Mouse (Mus musculus): Measurements from ENCODE around the gene Ttll1.
"Not testable (repeated sequence)": the region's sequence is repeated elsewhere in the genome, so short reads cannot be mapped to it uniquely, and the experiment has no call there.

The Ttll1 gene

GRCm38 (mm10) chr15:83482645-83483224, 28.0 kb downstream of the Ttll1 start:
- no peak for DNase-seq (ENCODE audit: low read depth, low spot score)

GRCm38 (mm10) chr15:83481236-83481780, 29.4 kb downstream of the Ttll1 start:
- no peak for DNase-seq (ENCODE audit: low read depth, low spot score)

DNA sequence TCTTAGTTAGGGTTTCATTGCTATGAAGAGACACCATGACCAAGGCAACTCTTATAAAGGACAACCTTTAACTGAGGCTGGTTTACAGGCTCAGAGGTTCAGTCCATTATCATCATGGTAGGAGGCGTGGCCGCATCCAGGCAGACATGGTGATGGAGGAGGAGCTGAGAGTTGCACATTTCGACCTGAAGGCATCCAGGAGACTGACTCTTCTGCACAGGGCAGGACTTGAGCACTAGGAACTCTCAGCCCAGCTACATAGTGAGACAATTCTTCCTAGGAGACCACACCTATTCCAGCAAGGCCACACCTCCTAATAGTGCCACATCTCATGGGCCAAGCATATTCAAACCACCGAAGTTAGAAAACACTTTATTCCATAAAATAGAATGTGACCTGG, 30.9 kb downstream of the Ttll1 start:
- DNase-seq (ENCODE audit: low read depth, low spot score) = no peak

GRCm38 (mm10) chr15:83478096-83478495, 32.6 kb downstream of the Ttll1 start:
- no peak for DNase-seq (ENCODE audit: low read depth, low spot score)

GRCm38 (mm10) chr15:83476593-83477273, 34.0 kb downstream of the Ttll1 start:
- DNase-seq (ENCODE audit: low read depth, low spot score) = no peak

- no peak for DNase-seq (ENCODE audit: low read depth, low spot score)
These were observed 36.2 kb downstream of the Ttll1 start for GRCm38 (mm10) chr15:83474466-83474836.

- no peak for DNase-seq (ENCODE audit: low read depth, low spot score)
These were observed 36.7 kb downstream of the Ttll1 start for GRCm38 (mm10) chr15:83473832-83474465.

DNA sequence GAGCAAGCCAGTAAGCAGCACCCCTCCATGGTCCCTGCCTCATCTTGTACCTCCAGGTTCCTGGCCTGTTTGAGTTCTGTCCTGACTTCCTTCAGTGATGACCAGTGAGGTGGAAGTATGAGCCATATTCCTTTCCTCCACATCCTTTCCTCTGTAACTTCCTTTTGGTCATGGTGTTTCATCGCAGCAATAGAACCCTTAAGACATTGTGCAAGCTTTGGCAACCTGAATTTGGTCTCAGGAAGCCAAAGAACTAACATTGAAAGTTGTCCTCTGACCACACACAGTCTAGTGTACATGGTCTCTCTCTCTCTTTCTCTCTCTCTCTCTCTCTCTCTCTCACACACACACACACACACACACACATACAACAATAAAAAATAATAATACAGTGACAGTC, 37.4 kb downstream of the Ttll1 start:
- no peak for DNase-seq (ENCODE audit: low read depth, low spot score)

- no peak for DNase-seq (ENCODE audit: low read depth, low spot score)
These were observed 39.2 kb downstream of the Ttll1 start for GRCm38 (mm10) chr15:83471476-83471875.

DNA sequence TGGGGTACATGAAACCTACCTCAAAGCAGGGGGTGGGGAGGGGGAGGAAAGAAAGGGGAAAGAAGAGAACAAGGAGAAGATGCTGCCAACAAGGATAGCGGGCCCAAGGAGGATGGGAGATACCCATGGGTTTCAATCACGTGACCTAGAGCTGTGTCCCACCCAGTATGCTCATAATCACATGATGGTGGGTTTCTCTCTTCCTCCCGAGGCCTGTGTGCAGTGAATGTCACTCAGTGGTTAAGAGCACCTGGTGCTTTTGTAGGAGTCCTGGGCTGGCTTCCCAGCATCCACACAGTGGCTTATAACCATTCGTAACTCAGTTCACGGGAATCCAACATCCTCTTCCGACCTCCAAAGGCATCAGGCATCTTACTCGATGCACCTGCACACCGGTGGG, 40.2 kb downstream of the Ttll1 start:
- no peak for DNase-seq (ENCODE audit: low read depth, low spot score)

- DNase-seq (ENCODE audit: low read depth, low spot score) = no peak
These were observed 41.3 kb downstream of the Ttll1 start for GRCm38 (mm10) chr15:83469279-83469821.

DNA sequence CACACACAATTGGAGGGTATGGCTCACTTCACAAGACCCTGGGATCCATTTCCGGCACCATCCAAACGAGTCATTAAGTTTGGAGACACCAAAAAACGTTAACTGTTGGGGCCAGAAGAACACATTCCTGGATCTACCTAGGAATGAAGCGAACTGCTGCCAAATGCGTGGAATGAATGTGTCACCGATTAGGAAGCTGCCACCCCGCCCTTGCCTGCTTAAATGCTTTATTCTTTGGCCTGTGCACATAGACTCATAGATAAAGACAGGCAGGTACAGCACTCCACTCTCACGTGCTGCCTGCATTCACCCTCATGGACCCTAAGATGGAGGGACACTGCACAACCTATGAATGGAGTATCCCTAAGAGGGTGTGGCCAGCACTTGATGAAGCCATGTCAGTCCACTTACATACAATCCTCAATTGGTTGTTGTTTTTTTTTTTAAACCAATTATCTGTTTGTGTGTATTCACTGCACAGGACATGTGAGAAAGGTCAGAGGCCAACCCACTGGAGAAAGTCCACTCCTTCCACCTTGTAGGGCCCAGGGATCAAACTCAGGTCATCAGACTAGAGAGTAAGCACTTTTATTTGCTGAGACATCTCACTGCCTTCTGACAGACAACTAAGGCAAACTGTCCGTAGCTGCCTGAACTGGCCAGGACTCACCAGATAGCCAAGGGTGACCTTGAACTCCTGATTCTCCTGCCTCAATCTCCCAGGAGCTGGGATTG, 43.3 kb downstream of the Ttll1 start:
- no peak for DNase-seq (ENCODE audit: low read depth, low spot score)

DNA sequence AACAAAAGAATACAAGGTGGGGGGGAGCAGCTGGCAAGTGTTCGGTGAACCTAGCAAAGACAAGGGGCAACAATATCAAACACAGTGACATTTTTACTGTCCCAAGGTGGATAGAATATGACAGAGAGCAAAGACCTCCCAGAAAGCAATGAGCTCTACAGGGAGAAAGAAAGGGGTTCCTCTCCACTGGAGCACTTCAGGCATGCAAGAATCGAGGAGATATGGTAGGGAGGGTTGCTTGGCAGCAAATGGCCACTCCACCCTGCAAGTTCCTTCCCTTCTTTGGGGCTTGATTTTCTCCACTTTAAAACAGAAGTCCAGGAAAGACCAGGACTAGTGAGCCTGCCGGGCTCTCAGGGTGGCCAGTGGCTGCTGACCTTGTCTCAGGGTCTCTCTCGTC, 44.4 kb downstream of the Ttll1 start:
- no peak for DNase-seq (ENCODE audit: low read depth, low spot score)

DNA sequence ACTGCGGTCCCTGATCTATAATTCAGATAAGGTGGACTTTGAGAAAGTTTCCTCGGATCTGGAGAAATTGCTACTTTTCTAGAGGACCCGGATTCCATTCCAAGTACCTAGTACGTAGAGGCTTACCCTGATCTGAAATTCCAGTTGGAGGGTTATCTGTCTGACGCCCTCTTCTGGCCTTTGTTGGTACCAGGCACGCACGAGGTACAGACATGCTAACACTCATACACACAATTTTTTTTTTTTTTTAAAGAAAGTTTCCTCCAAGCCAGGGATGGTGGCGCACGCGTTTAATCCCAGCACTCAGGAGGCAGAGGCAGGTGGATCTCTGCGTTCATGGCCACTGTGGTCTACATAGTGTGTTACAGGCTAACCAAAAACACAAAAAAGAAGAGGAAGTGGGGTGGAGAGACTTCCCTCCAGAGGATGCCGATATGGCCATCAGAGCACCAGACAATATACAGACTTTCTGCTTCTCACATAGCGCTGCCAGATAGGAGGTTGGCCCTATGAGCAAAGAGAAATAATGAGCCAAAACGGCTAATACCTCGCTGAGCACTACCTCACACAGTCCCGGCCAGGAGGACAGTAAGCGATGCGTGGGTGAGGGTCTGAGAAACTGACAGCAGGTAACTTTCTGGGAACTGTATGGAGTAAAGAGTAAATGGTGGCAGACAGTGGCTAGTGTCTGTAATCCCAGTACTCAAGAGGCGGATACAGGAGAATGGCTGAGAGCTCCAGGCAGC, 45.6 kb downstream of the Ttll1 start:
- DNase-seq (ENCODE audit: low read depth, low spot score) = no peak

DNA sequence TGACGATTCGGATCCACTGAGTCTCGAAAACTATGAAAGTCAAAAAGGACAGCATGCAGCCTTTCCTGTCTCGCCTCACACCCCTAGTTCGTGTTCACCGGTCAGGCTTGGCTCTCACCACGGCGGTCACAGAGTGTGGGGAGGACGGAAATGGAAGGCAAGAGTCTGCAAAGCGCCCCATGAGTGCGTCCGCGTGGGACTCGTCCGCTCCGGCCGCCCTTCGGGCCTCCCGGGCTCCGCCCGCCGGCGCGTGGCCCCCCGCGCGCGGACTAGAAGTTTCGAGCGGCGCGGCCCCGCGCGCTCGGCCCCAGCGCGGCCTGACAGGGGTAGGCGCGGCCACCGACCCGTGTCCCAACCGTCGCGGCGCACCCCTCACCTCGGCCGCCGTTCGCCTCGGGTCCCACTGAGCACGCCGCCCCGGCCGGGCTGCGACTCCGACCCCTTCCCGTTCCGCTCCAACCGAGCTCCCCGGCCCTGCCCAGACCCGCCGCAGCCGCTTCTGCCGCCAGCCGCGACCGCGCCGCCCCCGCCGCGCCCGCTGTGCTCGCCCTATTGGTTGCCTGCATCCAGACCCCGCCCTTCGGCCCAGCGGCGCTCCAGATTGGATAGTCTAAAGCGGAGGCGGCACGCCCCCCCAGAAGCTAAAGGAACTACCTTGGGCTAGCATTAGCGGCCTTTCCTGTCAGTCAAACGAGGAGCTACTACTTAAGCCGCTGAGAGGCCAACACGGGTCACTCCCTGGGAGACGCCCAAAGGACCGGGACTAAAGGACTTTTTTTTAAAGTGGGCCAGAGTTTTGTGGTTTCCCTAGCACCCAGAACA, 46.4 kb downstream of the Ttll1 start, which contains the start of gene Pacsin2:
Pacsin2 (minus strand) TSS at position 524 of the 822 bp plus-strand sequence.
- peak; percentile 90 for DNase-seq (ENCODE audit: low read depth, low spot score)

GRCm38 (mm10) chr15:83463369-83464082, 47.2 kb downstream of the Ttll1 start:
- DNase-seq (ENCODE audit: low read depth, low spot score) = no peak

DNA sequence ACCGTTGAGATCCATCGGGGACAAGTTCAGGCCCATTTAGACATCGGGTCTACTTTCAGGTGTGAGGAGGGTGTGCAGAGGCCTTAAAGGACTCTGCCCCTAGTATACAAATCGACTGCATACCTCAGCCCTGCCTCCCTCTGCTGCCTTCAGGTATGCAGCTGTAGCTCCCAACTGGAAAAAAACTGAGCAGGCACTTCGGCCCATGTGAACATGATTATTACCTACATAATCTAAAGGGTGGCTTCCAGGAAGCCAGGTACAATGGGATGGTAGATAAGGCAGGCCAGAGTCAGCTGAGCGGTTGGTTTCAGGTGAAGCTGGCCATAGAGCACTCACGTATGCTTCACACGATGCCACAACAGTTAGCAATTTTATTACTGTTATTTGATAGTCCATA, 48.3 kb downstream of the Ttll1 start:
- DNase-seq (ENCODE audit: low read depth, low spot score) = not testable (repeated sequence)

DNA sequence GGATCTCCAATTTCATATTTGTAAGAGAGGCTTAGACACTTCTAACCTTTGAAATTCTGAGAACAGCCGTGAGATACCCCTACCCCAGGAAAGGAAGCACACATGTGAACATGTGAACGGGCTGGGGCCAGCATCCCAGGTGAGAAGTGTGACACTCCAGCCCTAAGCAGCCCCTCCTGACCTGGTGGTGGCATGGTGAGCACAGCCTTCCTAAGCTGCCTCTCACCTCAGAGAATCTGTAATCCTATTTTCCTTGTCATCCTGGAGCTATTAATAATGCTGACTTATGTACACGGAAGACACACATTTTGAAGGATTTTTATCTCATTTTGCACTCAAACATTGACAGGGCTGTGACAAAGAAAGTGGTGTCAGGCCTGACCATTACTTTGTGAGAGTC, 49.8 kb downstream of the Ttll1 start:
- peak; percentile 52 for DNase-seq (ENCODE audit: low read depth, low spot score)

DNA sequence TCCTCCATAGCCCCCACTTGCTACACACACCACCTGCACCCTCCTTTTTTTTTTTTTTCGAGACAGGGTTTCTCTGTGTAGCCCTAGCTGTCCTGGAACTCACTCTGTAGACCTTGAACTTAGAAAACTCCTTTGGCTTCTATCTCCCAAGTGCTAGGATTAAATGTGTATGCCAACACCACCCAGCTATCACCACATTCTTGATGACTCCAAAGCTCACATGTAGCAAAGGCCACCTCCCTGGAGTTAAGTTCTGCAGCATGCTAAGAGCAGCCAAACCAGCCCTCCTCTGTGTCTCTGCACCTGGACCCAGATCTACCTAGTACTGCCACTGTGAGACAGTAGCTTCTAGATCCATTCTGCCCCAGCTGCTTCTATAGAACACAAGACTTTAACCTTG, 53.2 kb downstream of the Ttll1 start:
- no peak for DNase-seq (ENCODE audit: low read depth, low spot score)

GRCm38 (mm10) chr15:83455637-83456036, 55.1 kb downstream of the Ttll1 start:
- no peak for DNase-seq (ENCODE audit: low read depth, low spot score)

All from retina, adult 2 months (tissue).